Mouse (Mus musculus) heart, embryonic 12.5 days (tissue): ENCODE results near the gene Fcer1g. TPM values are rescaled to one million over a fixed set of nuclear protein-coding genes. Genes with fewer than 3 reads are reported as not detected.

Experiments
- ATAC-seq: fragments of 200-750 bp; cut with Nextera tagmentation; 2 replicates; pipeline ENCODE4 v1.8.0; 2017; ENCODE audit warnings: moderate TSS enrichment, moderate library complexity; ENCODE audit not compliant: insufficient number of reproducible peaks, low FRiP score
- H3K27ac ChIP-seq: fragments of 300-500 bp; sonication (generic); 2 replicates; pipeline ENCODE4 v1.5.1; 2016; ENCODE audit warnings: mild to moderate bottlenecking, moderate library complexity; ENCODE audit not compliant: poor library complexity, severe bottlenecking
- H3K27me3 ChIP-seq: fragments of 300-500 bp; sonication (generic); replicated peaks from 2 replicates; pipeline ENCODE4 v1.6.1; 2016; ENCODE audit warnings: mild to moderate bottlenecking, moderate library complexity
- H3K36me3 ChIP-seq: fragments of 300-500 bp; sonication (generic); 2 replicates; pipeline ENCODE4 v1.6.1; 2016; ENCODE audit warnings: mild to moderate bottlenecking, moderate library complexity
- H3K4me1 ChIP-seq: fragments of 300-500 bp; sonication (generic); replicated peaks from 2 replicates; pipeline ENCODE4 v1.6.1; 2016; ENCODE audit warnings: mild to moderate bottlenecking
- H3K4me2 ChIP-seq: fragments of 300-500 bp; sonication (generic); 2 replicates; pipeline ENCODE4 v1.6.1; 2016; ENCODE audit warnings: mild to moderate bottlenecking, moderate library complexity
- H3K4me3 ChIP-seq: fragments of 300-500 bp; sonication (generic); 2 replicates; pipeline ENCODE4 v1.5.1; 2016; ENCODE audit warnings: mild to moderate bottlenecking
- H3K9ac ChIP-seq: fragments of 300-500 bp; sonication (generic); 2 replicates; pipeline ENCODE4 v1.6.1; 2016; ENCODE audit warnings: mild to moderate bottlenecking, moderate library complexity
- H3K9me3 ChIP-seq: fragments of 300-500 bp; sonication (generic); replicated peaks from 2 replicates; pipeline ENCODE4 v1.6.1; 2016; ENCODE audit warnings: mild to moderate bottlenecking, moderate library complexity
- WGBS: fragments of 180-500 bp; shearing (Covaris S2); methylation state at CpG from one replicate; pipeline ENCODE4 v1.1.7; 2016; 5-methylcytosine and 5-hydroxymethylcytosine counted together
- polyA plus RNA-seq: library from polyadenylated mRNA; unstranded; fragments of >200 nt; fragmentation: Nextera tagmentation; extraction: Ambion mirVana; gene quantifications from 2 replicates; pipeline ENCODE4 v1.2.1, GENCODE M21; 2016

Fcer1g gene
- 15.3 and 16.4 TPM in 2 replicates for polyA plus RNA-seq

DNA sequence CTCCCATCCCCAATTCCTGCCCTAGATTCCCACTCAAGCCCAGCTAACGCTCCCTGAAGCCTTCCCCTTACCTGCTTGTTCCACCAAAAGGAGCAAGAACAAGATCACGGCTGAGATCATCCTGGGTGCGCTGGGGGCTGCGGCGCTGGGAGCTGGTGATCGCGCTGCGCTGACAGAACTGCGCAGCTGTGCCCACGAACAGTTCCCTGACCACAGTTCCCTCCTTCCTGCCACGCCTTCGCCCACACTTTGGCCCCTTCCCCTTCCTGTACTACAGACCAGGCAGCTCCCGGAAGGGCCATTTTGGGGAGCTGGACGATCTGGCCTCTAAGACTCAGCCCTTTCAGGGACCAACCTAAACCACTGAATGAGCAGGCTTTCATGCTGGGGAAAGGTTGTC lies at the start of gene Fcer1g:
Gene Fcer1g, minus strand, starts transcription at position 240 of the 400 bp plus-strand sequence.
- 89% methylated on average over 14 of the region's 14 CpGs for WGBS
- no peak for ATAC-seq
- Histone ChIP-seq H3K9ac (no peak within 1 kb of the TSS), H3K9me3 (no peaks in the 10 kb centered on the region), H3K4me1 (peaks cover 17% of the 10 kb centered on the region), H3K4me3 (no peak within 1 kb of the TSS), H3K27ac (no peak within 1 kb of the TSS), H3K4me2 (no peak within 1 kb of the TSS), H3K36me3 (peaks cover 55% of the 10 kb centered on the region), H3K27me3 (no peaks in the 10 kb centered on the region)

DNA sequence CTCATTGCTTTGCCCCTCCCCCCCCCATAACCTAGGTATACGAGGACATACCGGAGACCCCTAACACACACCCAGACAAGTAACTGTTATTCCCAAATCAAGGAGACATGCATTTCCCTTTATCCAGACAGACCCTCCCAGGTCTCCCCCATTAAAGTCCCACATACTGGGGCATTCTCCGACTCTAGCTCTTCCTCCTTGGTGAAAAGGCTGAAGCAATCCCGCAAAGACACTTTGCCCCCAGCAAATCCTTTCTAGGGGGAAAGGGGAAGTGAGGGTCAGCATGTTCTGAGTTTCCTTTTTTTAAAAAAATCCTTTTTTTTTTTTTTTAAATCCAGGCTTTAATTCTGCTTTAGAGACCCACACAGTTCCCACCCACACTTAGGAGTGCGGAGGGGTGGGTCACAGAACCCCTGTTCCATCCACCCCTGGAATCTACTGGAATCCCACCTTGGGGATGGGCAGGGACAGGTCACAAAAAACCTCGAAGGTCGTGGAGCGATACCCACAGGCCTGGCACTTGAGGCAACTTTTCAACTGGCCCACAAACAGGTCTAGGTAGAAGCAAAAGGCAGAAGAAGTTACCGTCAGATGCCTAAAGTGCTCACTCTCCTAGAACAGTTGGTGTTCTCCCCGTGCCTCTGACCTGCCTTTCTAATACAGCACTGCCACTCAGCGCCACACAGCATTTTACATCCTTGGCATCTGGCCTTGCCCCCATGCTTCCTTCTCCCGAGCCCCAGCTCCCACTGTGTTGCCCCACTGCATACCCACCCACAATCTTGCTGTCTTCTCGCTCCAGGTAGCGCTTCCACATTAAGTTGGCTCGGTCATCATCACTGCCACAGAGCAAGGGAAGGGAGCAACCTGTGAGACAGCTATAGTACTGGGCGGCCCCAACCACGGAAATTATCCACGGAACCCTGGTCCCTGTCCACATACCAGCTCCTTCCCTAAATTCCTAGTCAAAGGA lies 49.3 kb upstream of the Fcer1g start:
- H3K4me2 ChIP-seq = no peak overlapping the region

GRCm38 (mm10) chr1:171282086-171282805 lies 48.1 kb upstream of the Fcer1g start:
- Histone ChIP-seq H3K9me3 (no peaks in the 10 kb centered on the region), H3K27me3 (no peaks in the 10 kb centered on the region), H3K4me2 (peak overlapping the region; percentile 82), H3K9ac (peak overlapping the region; percentile 30), H3K27ac (peak overlapping the region; percentile 90; the same call in 1 of the 2 replicates), H3K4me1 (peaks cover 28% of the 10 kb centered on the region), H3K4me3 (peak overlapping the region; percentile 72), H3K36me3 (peaks cover 60% of the 10 kb centered on the region)
- WGBS = 73% methylated on average over 18 of the region's 18 CpGs
- no peak for ATAC-seq

More for the DNA sequence above, 49.3 kb upstream of the Fcer1g start:
- H3K9ac ChIP-seq = no peak overlapping the region
- H3K9me3 ChIP-seq = no peaks in the 10 kb centered on the region
- ATAC-seq = no peak
- H3K4me1 ChIP-seq = peaks cover 32% of the 10 kb centered on the region
- 91% methylated on average over 18 of the region's 18 CpGs for WGBS
- H3K36me3 ChIP-seq = peaks cover 52% of the 10 kb centered on the region
- no peak overlapping the region for H3K4me3 ChIP-seq
- no peaks in the 10 kb centered on the region for H3K27me3 ChIP-seq
- H3K27ac ChIP-seq = no peak overlapping the region

DNA sequence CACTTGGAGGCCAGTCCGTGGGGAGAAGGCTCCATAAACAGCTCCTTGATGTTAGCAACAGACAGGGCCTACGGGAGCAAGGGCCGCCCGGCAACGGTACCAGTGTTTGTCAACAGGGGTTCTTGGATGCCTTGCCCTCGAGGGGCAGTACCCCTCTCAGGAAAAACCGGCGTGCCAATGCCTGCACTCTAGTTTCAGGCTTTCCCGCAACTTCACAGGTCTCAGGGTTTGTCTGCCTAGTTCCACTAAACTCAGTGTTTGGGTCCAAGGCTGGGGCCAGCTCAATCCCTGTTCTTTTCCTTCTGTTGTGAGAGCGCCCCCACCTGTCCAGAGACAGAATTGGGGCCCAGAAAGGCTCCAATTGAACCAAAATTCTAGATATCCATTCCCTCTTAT lies 47.4 kb upstream of the Fcer1g start:
- H3K4me2 ChIP-seq = peak overlapping the region; percentile 82
- H3K36me3 ChIP-seq = peaks cover 64% of the 10 kb centered on the region
- no peaks in the 10 kb centered on the region for H3K27me3 ChIP-seq
- peak overlapping the region; percentile 85 for H3K9ac ChIP-seq
- peak overlapping the region; percentile 72 for H3K4me3 ChIP-seq
- H3K9me3 ChIP-seq = no peaks in the 10 kb centered on the region
- 0% methylated on average over 10 of the region's 10 CpGs for WGBS
- ATAC-seq = peak; percentile 66
- peak overlapping the region; percentile 90 for H3K27ac ChIP-seq
- H3K4me1 ChIP-seq = peaks cover 21% of the 10 kb centered on the region

DNA sequence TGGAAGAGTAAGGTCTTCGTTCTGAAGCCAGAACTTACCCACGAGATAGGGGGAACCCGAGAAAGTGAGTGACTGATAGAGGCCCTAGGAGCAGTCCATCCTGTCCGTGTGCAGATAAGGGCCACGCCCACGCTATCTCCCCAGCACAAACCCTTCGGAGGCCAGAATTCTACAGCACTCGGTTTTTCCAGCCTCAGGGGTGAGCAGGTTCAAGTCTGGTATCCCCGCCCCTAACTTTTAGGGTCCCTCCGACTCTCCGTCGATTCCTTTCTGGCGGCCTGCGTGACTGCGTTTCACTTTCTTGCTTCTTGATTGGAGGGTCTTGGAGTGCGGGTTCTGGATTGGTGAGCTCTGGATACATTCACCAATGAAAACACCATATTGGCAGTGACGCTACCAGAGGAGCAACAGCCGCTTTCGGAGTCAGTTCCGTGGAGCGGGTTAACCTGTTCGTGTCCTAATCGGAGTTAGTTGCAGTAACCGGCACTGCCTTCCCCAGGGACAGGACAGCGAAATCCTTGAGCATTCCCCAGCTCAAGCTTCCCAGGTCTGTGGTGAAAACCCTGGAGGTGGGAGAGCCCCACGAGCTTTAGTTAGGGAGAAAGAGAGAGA lies 46.9 kb upstream of the Fcer1g start, which contains the start of gene Ppox:
Gene Ppox, minus strand, starts transcription at position 271 of the 612 bp plus-strand sequence.
- Histone ChIP-seq H3K36me3 (peaks cover 65% of the 10 kb centered on the region), H3K27ac (peak within 1 kb of the TSS; percentile 90), H3K27me3 (no peaks in the 10 kb centered on the region), H3K4me2 (peak within 1 kb of the TSS; percentile 82), H3K9me3 (no peaks in the 10 kb centered on the region), H3K4me1 (peaks cover 16% of the 10 kb centered on the region), H3K9ac (peak within 1 kb of the TSS; percentile 85), H3K4me3 (peak within 1 kb of the TSS; percentile 72)
- WGBS = 0% methylated on average over 26 of the region's 26 CpGs
- peak; percentile 95 for ATAC-seq

GRCm38 (mm10) chr1:171280250-171280915 lies 46.2 kb upstream of the Fcer1g start:
- WGBS = 1% methylated on average over 25 of the region's 25 CpGs
- peak overlapping the region; percentile 84 for H3K9ac ChIP-seq
- peak overlapping the region; percentile 82 for H3K4me2 ChIP-seq
- peak; percentile 11 for ATAC-seq
- no peaks in the 10 kb centered on the region for H3K27me3 ChIP-seq
- H3K4me3 ChIP-seq = peak overlapping the region; percentile 72
- no peaks in the 10 kb centered on the region for H3K9me3 ChIP-seq
- H3K36me3 ChIP-seq = peaks cover 65% of the 10 kb centered on the region
- peaks cover 16% of the 10 kb centered on the region for H3K4me1 ChIP-seq
- H3K27ac ChIP-seq = peak overlapping the region; percentile 45

DNA sequence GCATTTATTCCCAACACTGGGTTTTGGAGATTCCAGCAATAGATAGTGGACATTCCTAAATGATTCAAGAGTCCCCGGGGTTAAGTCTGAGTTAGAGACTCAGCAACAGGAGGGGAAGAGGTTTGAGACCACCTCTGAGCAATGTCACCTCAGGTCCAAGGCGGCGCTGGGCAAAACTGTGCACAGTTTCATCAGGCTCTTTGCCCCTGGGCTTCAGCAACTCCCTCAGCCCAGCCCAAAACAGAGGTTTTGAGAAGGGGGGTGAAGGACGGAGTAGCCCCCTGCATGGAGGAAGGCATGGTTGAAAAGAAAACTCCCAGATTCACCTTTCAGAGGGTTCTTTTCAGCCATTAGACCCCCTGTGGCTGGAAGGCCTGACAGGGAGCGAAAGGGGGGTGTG lies 45.6 kb upstream of the Fcer1g start:
- Histone ChIP-seq H3K27ac (no peak overlapping the region), H3K36me3 (peaks cover 65% of the 10 kb centered on the region)
- 56% methylated on average over 5 of the region's 5 CpGs for WGBS

GRCm38 (mm10) chr1:171279012-171279705 lies 45.0 kb upstream of the Fcer1g start:
- Histone ChIP-seq H3K4me1 (peaks cover 16% of the 10 kb centered on the region), H3K27me3 (no peaks in the 10 kb centered on the region), H3K9ac (peak overlapping the region; percentile 84), H3K36me3 (peaks cover 67% of the 10 kb centered on the region), H3K27ac (no peak overlapping the region), H3K9me3 (no peaks in the 10 kb centered on the region), H3K4me2 (peak overlapping the region; percentile 82), H3K4me3 (peak overlapping the region; percentile 72)
- no peak for ATAC-seq
- WGBS = 84% methylated on average over 14 of the region's 14 CpGs

More for the DNA sequence above, 45.6 kb upstream of the Fcer1g start:
- peak overlapping the region; percentile 84 for H3K9ac ChIP-seq
- peaks cover 16% of the 10 kb centered on the region for H3K4me1 ChIP-seq
- H3K4me3 ChIP-seq = peak overlapping the region; percentile 72
- H3K4me2 ChIP-seq = peak overlapping the region; percentile 82
- ATAC-seq = no peak
- H3K27me3 ChIP-seq = no peaks in the 10 kb centered on the region
- H3K9me3 ChIP-seq = no peaks in the 10 kb centered on the region

GRCm38 (mm10) chr1:171278436-171278835 lies 44.3 kb upstream of the Fcer1g start:
- H3K4me1 ChIP-seq = peaks cover 16% of the 10 kb centered on the region
- WGBS = 93% methylated on average over 8 of the region's 8 CpGs
- H3K27me3 ChIP-seq = no peaks in the 10 kb centered on the region
- H3K27ac ChIP-seq = no peak overlapping the region
- no peak overlapping the region for H3K9ac ChIP-seq
- no peak overlapping the region for H3K4me2 ChIP-seq
- H3K36me3 ChIP-seq = peaks cover 69% of the 10 kb centered on the region
- H3K9me3 ChIP-seq = no peaks in the 10 kb centered on the region
- no peak for ATAC-seq
- no peak overlapping the region for H3K4me3 ChIP-seq

DNA sequence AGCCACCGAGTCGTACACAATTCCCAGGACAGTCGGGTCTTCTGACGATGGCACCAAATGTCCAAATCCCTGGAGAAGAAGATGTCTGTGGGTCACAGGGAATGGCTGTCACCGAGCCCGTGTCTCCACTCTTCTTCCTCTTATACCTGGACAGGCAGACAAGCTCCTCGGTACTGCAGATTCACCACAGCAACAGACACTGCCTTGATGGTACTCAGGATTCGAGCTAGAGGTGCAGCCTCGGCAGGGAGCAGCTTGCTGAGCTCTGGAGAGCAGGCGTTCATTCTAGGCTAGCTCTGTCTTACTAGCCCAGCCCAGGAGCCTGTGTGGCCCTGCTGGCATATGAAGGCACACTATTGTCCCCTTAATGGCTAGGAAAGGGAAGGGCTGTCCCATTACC lies 43.6 kb upstream of the Fcer1g start:
- Histone ChIP-seq H3K4me3 (no peak overlapping the region), H3K27me3 (no peaks in the 10 kb centered on the region), H3K36me3 (peaks cover 69% of the 10 kb centered on the region), H3K4me1 (peaks cover 16% of the 10 kb centered on the region), H3K27ac (no peak overlapping the region), H3K4me2 (no peak overlapping the region), H3K9ac (no peak overlapping the region), H3K9me3 (no peaks in the 10 kb centered on the region)
- ATAC-seq = no peak
- WGBS = 88% methylated on average over 10 of the region's 10 CpGs
